Mouse (Mus musculus) 3134 (cell line): Measurements from ENCODE around the gene Gstp3.
A peak's percentile ranks its signal among the peaks of the same experiment; 100 is the strongest.
"Not testable (repeated sequence)": the region's sequence is repeated elsewhere in the genome, so short reads cannot be mapped to it uniquely, and the experiment has no call there.

Experiments
- DNase-seq: peaks from one replicate; pipeline ENCODE4 v3.0.0-alpha.2; 2011; ENCODE audit warnings: low spot score; ENCODE audit not compliant: insufficient read length; ENCODE audit errors: extremely low read depth

The Gstp3 gene

DNA sequence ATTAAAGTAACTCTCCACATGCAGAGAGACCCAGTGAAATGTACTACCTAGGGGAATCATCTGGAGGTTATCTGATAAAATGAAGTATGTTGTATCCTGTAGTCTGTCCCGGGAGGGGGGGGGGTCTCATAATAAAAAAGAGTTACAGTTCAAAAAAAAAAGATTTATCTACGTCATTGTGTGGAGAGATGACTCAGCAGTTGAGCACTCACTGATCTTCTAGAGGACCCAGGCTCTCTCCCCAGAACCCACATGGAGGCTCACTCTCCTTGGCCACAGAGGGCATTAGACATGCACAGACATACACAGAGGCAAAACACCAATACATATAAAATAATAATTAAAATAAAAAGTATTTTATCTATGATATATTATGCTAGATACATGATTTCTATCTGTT lies 32.0 kb upstream of the Gstp3 start:
- no peak for DNase-seq

DNA sequence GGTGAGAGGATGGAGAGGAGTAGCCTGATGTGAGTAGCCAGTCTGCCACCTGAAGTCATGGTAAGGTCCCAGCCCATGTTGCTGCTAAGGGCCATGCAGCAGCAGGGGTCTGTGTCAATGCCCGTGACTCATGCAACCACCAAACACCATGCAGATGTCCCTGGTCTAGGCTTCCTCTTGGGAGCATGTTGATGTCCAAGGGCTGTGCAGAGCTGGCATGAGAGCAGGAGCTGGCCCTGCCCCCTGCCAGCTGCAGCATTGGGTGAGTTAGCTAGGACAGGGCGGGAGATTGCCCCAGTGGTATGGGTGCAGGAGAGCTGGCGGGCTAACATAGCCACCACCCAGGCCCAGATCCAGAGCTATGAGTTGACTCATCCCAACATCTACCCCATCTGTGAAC lies 31.1 kb upstream of the Gstp3 start:
- peak; percentile 90 for DNase-seq

DNA sequence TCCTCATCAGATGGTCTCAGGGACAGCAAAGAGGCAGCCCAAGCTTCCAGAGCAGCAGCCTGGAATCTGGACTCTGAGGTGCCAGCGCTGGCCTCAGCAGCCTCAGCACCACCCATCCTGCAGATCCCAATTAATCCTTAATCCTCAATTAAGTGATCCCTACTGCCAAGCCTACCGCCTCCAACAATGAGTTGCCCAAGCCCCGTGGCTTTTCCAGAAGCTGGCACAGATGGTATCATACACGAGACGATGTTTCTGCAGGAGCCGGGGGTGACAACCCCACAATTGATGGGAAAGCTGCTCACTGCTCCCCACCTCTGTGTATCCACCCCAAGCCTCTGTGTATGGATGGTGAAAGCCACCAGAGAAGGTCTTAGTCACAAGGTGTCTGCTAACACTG lies 29.8 kb upstream of the Gstp3 start:
- no peak for DNase-seq

DNA sequence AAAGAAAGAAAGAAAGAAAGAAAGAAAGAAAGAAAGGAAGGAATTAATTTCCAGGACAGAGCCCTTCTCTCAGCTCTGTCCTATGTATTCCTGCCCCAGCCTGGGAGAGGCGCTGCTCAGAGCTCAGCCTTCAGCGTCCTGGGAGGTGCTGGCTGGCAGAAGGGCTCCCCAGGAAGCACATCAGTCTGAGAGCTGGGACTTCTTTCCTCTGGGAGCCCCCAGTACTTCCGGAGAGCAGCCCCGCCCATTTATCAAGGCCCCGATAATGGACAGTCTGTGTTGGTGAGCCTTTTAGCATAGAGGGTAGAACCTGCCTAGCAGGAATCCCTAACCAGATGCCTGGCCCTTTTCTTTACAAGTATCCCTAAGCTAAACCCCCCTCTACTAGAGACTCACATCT lies 28.8 kb upstream of the Gstp3 start:
- DNase-seq: no peak

DNA sequence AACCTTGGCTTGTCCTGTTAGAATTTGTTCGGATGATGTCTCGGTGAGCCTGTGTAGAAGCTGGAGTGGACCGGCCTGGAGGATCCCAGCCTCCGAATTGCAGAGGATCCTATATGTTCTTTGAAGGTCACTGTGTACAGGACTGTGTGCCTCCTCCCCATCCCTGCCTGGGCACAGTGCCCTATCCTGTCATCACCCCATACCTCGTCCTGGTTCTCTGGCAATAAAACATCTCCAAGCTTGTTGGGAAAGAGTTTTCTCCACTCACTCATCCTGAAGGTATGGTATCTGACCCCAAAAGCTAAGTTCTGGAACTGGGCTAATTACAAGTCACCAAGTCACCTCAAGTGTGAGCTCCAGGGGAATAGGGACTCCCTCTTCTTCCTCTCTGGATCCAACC lies 27.7 kb upstream of the Gstp3 start:
- DNase-seq: peak; percentile 75

DNA sequence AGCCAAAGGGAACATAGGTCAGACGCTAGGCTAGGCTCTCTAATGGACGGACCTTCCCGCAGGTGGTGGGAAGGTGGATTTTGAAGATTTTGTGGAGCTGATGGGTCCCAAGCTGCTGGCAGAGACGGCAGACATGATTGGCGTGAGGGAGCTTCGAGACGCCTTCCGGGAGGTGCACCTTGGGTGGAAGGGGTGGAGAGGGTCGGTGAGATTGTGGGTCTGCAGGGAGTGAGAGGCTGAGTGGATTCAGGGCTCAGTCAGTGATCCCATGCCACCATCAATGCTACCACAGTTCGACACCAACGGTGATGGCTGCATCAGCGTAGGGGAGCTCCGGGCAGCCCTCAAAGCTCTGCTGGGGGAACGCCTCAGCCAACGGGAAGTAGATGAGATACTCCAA lies 26.8 kb upstream of the Gstp3 start:
- no peak for DNase-seq

DNA sequence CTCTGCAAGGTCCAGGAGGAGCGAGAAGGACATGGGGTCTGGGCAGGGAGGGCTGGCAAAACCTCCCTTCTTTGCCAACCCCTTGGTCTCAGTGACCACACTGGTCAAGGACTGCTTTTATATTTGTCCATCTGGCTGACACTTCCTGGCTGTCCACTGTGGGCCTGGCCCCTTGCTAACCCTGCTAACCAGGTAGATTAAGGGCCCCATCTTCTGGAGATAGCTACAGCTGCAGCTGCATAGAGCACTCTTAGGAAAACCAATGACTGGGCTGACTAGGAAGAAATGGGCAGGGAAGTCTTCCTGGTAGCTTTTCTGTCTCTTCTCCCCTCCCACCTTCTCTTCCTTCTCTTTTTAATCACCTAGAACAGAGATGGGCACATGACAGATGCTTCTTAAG lies 25.6 kb upstream of the Gstp3 start:
- DNase-seq: no peak

DNA sequence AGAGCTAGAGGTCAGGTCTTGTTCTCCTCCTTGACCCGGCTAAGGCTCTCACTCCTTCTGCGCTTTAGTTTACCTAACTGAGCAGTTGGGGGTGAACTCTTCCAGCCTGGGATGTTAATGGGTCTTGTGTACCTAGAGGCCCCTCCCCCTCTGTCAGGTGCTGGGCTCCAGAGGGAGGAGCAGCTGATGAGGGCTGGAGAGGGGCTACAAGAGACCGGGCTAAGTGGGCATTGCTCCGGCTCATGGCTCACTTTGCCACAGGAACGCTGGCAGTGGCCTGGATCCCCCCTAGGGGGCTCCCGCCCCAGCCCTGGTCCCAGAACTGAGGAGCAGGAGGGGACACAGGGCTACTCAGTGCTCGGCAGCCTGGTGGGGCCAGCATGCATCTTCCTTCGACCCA lies 24.5 kb upstream of the Gstp3 start:
- DNase-seq: no peak

DNA sequence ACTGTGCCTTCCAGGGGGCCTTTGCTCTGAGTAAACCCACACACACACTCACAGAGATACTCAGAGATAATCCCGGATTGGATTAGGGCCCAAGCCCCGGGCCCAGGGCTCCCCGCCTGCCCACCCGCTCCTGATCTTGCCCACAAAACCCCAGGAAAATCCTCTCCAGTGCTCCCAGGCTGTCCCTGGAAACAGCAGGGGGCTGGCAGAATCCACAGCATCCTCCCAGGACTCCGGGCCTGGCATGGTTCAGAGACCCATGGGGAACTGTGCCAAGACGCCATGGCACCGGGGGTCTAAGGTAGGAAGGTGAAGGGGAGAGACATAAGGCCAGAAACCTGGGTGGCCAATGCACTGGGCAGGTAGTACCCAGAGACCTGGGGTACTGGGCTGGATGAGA lies 23.9 kb upstream of the Gstp3 start:
- DNase-seq: no peak

DNA sequence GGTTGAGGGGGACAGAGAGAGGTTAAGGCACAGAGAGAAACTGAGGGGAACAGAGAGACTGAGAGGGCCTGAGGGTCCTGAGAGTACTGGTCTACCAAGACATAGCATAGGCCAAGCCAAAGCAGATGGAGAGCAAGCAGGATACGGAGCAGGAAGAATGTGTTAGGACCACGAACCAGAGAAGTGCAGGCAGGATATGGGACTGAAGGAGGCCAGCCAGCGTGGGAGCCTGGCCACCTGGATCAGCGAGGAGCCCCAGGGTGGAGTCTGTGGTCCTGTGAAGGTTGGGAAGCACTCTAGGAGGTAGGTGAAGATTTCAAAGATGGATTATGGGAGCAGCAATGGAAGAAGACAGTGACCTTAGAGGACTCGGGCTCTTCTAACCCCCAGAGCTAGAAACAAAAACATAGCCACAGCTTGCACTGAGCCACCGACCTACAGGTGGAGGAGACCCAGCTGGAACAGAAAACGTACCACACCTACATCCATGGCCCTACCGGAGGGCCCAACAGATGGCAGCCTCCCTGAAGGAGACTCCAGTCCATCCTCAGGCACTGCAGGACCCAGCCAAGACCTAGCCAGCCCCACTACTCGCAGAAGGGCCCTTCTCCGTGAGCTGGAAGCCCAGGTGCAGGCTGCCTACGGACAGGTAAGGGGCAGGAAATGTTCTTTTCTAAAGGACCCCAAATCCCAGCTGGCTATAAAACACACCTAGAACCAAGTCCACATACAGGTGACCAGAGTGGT lies 23.0 kb upstream of the Gstp3 start:
- no peak for DNase-seq

DNA sequence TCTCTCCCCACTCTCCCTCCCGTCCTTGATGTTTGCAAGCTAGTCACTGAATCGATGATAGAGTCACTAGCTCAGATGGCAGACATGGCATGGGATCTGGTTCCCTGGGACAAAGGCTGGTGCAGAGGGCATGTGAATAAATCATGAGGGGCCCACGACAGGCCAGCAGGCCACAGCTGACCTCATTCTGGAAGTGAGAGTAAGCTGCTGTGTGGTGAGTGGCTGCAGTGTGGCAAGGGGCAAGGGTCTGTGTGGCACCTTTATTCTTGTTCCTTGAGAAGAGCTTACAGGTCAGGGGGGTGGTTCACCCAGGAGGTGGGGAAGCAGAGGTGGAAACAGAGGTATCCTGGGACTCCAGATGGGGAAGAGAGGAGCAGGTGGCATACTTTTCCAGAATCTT lies 22.0 kb upstream of the Gstp3 start, which contains the start of gene Cabp2:
Cabp2 (plus strand) TSS at position 185 of the 400 bp plus-strand sequence.
- no peak for DNase-seq

DNA sequence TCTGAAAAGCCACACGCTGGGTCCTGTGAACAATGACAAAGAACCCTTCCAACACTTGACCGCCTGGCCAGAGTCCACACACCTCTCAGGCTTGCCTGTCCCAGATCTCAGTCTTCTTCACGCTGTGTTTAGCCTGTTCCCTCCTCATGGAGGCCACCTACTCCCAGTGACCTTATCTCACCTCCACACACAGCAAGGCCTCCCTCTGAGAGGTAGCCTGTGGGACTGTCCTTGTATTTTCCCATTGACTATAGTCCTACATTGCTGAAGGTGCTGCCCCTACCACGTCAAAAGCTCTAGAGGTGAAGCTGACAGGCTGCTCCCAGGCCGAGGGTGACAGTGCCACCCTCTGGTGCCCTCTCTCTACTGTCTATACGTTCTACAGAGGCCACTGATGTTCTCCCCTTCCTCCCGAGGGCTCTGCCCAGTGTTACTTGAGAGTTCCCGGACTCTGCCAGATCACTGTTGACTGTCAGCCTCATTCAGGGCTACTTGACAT lies 21.2 kb upstream of the Gstp3 start:
- DNase-seq: no peak

DNA sequence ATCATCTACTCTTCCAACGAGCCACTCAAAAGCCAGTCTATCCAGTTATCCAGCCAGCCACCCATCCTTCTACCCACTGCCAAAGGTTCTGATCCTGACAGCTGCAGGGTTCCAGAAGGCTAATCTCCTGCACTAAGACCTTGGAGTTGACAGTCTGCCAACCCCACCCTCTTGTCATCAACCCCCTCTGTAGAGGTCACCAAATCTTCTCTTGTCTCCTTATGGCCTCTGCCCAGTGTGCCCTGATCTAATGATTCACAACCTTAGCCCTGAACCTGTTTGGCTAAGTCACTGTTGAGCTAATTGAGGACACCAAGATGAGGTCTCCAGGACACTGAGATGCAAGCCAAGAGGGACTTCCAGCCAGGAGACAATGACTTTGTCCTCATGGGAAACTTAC lies 20.2 kb upstream of the Gstp3 start:
- DNase-seq: no peak

DNA sequence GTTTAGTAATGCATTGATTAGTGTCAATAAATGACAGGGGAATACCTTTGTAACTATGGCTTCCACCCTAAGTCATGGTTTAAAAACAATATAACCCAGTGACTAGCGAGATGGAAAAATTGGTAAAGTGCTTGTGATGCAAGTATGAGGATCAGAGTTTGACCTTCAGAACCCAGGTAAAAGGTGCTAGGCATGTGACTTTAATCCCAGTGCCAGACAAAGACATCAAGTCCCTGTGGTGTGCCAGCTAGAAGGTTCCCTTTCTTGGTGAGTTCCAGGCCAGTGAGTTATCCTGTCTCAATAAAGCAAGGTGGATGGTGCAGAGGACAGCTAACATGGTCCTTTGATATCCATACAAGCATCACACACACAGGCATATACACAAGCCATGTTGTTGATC lies 16.2 kb upstream of the Gstp3 start:
- DNase-seq: no peak

DNA sequence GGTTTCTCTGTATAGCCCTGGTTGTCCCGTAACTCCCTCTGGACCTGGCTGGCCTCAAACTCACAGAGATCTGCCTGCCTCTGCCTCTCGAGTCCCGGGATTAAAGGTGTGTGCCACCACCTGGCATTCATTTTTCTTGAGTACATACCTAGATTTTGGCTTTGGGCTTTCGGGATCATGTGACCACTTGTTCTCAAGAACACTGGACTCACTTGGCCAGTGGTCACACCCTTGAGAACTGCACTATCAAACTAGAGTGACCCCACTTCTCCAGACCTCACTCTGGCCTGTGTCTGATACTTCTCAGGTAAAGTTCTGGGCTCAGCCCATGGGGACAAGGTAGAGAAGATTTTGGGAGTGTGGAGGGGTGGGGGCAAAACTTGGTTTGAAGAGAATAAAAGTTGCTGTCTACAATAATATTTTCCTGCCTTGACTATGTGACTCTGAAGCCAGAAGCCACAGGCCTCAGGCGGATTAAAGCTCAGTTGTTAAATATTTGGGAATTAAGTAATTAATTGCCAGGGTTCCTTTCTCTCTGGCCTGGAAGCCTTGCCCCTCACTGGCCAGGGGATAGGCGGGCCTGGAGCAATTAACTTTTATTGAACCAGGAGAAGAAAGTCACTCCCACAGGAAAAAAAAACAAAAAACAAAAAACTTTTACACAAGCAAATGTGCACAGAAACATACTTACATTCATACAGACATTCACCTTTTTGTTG lies 13.5 kb upstream of the Gstp3 start:
- DNase-seq: no peak

DNA sequence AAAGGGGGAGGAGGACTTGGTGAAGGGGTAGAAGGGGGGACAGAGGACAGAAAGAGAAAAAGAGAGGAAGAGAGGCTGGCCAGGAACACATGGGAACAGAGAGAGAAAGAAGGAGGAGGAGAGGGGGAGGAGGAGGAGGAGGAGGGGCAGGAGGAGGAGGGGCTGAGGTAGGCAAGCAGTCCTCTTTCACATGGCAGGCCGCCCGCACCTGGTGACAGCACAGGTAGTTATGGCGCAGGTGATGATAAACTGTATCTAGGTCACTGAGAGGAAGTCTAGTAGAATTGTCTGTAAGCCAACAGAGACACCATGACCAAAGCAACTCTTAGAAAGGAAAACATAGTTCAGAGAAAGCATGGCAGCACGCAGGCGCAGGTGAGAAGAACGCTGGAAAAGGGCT lies 12.0 kb upstream of the Gstp3 start:
- DNase-seq: no peak

DNA sequence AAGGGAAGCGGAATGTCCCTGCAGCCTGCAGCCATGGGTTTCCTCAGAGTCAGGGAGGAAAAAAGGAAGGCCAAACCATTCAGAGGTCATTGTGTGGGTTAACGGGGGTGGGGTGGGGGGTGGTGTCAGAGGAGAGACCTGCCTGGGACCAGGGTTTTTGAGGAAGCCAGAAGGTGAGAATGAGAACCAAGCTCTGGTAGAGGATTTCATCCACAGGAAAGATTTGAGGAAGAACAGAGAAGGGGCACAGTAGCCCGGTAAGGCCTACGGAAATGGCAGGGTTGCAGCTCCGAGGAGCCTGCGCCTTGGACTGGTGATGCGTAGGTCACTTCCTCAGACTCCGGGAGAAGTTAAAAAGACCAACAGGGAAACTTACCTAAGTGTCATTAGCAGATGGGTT lies 11.4 kb upstream of the Gstp3 start:
- DNase-seq: no peak

DNA sequence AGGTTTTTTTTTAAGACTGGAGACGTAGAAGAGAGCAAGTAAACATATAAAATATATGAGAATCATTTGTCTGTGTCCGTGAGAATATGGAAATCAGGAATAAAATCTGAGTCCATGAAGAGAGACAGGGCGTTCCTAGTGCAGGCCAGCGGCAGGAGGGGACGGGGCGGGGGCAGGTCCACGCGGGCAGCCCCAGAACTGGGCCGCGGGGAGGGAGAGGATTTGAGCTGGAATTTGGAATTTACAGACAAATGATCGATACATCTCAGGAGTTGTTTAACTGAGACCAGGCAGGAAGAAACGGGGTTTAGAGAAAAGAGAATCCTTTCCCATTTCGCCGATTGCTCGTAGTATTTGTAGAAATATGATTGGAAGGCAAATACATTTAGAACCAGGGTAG lies 10.9 kb upstream of the Gstp3 start:
- DNase-seq: no peak

DNA sequence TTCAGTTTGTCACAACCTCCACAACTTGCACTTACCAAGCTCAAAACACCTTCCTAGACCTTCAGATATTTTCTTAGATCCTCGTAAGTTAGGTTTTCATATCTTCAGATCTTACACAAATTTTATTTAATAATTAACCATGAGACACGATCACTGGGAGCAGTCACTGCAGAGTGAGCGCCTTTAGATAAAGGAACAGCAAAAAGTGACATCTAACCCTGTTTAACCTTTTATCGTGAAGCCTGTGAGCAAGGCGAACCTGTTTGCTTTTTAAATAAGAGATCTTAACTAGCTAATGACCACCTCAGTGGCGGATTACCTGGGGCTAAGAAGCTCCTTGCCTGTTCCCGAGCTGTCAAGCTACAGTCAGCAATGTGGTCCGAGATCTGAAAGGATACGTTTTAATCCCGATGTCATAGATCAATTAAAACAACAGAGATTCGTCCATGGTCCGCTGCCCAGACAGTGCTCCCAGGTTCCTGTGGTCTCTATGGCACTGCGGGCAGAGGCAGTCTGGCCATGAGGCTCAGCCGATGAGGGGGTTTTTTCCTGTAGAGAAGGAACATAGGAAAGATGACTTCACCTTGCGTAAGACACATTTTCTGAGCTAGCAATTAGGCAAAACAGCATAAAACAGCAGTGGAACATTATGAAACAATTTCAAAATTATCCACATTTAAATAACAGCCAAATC lies 9.5 kb upstream of the Gstp3 start:
- DNase-seq: no peak

DNA sequence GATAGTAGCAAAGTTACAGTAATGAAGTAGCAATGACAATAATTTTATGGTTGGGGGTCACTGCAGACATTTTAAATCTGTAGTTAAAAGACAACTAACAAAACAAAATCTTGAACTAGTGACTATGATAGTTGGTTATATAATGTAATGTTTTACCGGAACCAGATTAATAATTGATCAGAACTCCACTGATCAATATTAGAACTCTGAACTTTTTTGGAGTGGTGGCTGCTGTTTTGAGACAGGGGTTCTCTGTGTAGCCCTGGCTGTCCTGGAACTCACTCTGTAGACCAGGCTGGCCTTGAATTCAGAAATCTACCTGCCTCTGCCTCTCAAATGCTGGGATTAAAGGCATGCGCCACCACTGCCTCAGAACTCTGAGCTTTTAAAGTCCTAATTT lies 8.9 kb upstream of the Gstp3 start:
- not testable (repeated sequence) for DNase-seq

DNA sequence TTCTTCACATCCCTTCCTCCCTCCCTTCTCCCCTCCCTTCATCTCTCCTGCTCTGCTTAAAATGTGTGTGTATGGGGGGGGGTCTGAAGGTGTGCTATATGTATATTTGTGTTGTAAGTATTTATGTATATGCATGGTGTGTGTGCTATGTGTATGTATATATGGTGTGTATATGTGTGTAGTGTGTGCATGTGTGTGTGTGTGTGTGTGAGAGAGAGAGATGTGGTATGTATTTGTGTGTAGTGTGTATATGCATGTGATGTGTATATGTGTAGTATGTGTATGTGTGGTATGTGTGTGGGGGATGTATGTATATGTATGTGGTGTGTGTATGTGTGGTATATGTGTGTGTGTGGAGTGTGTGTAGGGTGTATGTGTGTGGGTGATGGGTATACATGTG lies 7.5 kb upstream of the Gstp3 start:
- no peak for DNase-seq

DNA sequence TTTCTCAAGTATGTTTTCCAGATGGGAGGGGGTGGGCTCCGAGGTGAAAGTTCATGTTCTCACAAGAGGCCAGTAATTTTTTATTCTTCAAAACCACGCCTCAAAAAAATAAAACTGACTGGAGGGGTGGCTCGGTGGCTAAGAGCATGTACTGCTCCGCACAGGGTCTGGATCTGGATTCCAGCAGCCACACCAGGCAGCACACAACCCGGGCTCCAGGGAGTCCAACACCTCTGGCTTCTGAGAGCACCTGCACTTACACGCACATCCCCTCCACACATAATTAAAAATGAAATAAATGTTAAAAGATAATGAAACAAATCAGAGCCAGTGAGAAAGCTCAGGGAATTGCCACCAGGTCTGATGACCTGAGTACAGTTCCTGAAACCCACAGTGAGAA lies 6.9 kb upstream of the Gstp3 start:
- peak; percentile 42 for DNase-seq
